Comparison of ENCODE assay signal across 7 mouse cellular contexts in the genomic region with DNA sequence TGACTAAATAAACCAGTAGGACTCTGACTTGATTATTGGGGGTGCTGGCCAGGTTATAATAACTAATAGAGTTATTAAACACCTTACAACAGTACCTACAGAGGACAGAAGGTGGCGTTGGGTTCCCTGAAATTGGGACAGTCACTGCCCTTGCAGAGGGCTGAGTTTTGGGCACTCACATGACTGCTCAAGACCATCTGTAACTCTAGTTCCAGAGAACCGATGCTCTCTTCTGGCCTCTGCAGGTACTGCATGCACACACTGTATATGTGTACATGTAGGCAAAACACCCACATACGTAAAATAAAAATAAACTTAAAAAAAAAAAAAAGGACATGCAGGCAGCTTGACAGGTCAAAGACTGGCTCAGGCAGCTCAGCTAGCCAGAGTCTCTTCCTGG. TPM values are rescaled to one million over a fixed set of nuclear protein-coding genes. Genes with fewer than 3 reads are reported as not detected.
DNase-seq lines count a peak whose midpoint lies in the region; ATAC-seq lines count a peak whose summit lies in the region.

No protein-coding gene starts in this region.

- intact Hi-C loops in left cerebral cortex, postnatal 4 days (cut with DNase I) = no loop called here

- peak; percentile 75 to 81 for ATAC-seq in hematopoietic stem cell, adult 5-6 weeks (replicated peaks in 1 of 2; ENCODE audit: insufficient read depth in 1 of 2, low FRiP score in 2 of 2, low TSS enrichment in 1 of 2, low read depth in 1 of 2, poor library complexity in 2 of 2, severe bottlenecking in 2 of 2)
- no peak for ATAC-seq in activated CD4-positive, CD25-positive, alpha-beta regulatory T cell, adult 4 months

- DNase-seq in left cerebral cortex, postnatal 4 days = peak; percentile 39
- no peak for DNase-seq in left cerebral cortex, adult 11 months (ENCODE audit: low spot score)
- peak; percentile 56 for DNase-seq in WW6 (ENCODE audit: low read depth, low spot score)
- DNase-seq in lung, postnatal 25 days (ENCODE audit: low spot score) = peak; percentile 24
- DNase-seq in thymus, postnatal 36 days = peak; percentile 48 to 55

RNA-seq across cellular contexts. Expression of gene Ppp4r3a, which starts 19.1 kb away (rescaled TPM):
- total RNA-seq in left cerebral cortex, postnatal 4 days (2021) = 10 to 100 TPM; 49.9 to 56.2 TPM
- 162 and 168 TPM in 2 replicates for total RNA-seq in hematopoietic stem cell, adult 5-6 weeks (2017)
- 10 to 100 TPM; 30.8 to 39.3 TPM for polyA plus RNA-seq in activated CD4-positive, CD25-positive, alpha-beta regulatory T cell, adult 4 months (2017; shearing (Covaris generic))
